In genomic region chr13:93897943-93898826, GRCm38 (mm10) we compare ENCODE assay signal across 10 mouse cellular contexts.
DNase-seq lines count a peak whose midpoint lies in the region.
"Had no signal": no experiment of that assay in that cellular context is flagged by ENCODE, and none has a peak within 500 bp of the region (broad histone marks: within the 10 kb centered on the region; RNA-seq: fewer than 3 reads in every experiment).

No protein-coding gene starts in this region.

- DNase-seq in heart, adult 11 months = peak; percentile 69
- no peak for DNase-seq in heart, adult 9 months (ENCODE audit: low spot score in 2 of 2)
- peak; percentile 63 for DNase-seq in 3T3-L1 (ENCODE audit: low read depth, low spot score)
- DNase-seq in embryo, embryonic 10 days (ENCODE audit: low spot score) = peak; percentile 53
- peak; percentile 75 for DNase-seq in induced T-regulatory cell, adult 2 months (ENCODE audit: low read depth)
- DNase-seq in ovary, postnatal 36 days (ENCODE audit: low spot score) = no peak
- DNase-seq in layer of hippocampus, adult 11-12 months (ENCODE audit: low spot score) = no peak
- no peak for DNase-seq in cerebellum, postnatal 10 days
- DNase-seq: cerebellum, adult 9-10 months; kidney, adult 8-10 months had no signal

Comparison
In these comparisons a context has a peak if more than half of its experiments do, and no peak if none do; other contexts are left out.
1. DNase-seq: peak in heart, adult 11 months (single experiment), 3T3-L1 (single experiment), embryo, embryonic 10 days (single experiment) and induced T-regulatory cell, adult 2 months (single experiment); none in heart, adult 9 months (0 of 2), ovary, postnatal 36 days (single experiment), layer of hippocampus, adult 11-12 months (single experiment) and cerebellum, postnatal 10 days (0 of 2).